Mouse (Mus musculus) lung, postnatal 0 days (tissue): ENCODE measurements around the gene Mrps23.

Source experiments
- CTCF ChIP-seq: IDR thresholded peaks from 2 replicates; pipeline ENCODE4 v1.5.1; 2016; ENCODE audit warnings: antibody characterized with exemption, mild to moderate bottlenecking
- EP300 ChIP-seq: IDR thresholded peaks from 2 replicates; pipeline ENCODE4 v1.6.1; 2016; ENCODE audit warnings: antibody characterized with exemption, mild to moderate bottlenecking, control low read depth

DNA sequence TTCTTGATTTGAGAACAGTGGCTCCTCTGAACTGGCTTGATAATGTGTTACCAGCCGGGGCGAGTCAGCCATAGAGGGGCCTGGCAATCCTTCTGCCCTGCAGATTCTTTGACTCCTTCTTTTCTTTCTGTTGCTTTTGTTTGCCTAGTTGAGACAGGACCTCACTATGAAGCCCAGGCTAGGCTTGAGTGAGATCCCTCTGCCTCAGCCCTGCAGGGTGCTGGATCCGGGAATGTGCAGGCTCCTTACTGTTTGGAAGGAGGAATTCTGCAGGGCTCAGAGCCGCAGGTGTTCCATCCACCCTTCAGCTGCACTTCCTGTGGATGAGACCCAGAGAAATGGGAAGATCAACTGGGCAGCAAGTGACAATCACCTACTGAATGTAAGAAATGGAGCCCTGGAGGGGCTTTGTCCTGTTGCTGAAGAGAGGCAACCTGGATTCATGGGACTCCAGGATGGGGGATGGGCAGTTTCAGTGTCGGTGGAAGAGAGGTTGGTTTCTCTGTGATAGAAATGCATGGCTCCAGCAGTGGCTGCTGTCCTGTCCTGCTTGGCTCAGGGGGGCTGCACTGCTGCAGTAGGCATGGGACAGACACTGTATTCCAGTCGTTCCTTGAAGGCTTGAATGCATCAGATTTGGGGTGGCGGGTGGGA is 49.5 kb downstream of the Mrps23 start:
- TF ChIP-seq EP300 (no peak), CTCF (no peak)
